Mouse (Mus musculus) limb, embryonic 11.5 days (tissue): ENCODE data around the gene Tspan5. TPM values are rescaled to one million over a fixed set of nuclear protein-coding genes. Genes with fewer than 3 reads are reported as not detected.

Experiments
- ATAC-seq: fragments of 200-750 bp; cut with Nextera tagmentation; 2 replicates; pipeline ENCODE4 v1.8.0; 2017; ENCODE audit warnings: low read depth; ENCODE audit not compliant: insufficient number of reproducible peaks, low FRiP score, low TSS enrichment
- DNase-seq: peaks from one replicate; pipeline ENCODE4 v3.0.0-alpha.2; 2015; ENCODE audit warnings: low spot score
- H3K27ac ChIP-seq: fragments of 300-500 bp; sonication (generic); replicated peaks from 2 replicates; pipeline ENCODE4 v1.5.1; 2014; ENCODE audit warnings: low read depth, mild to moderate bottlenecking, low read length
- H3K27me3 ChIP-seq: fragments of 300-500 bp; sonication (generic); 2 replicates; pipeline ENCODE4 v1.6.1; 2014; ENCODE audit warnings: mild to moderate bottlenecking, low read length, mixed read lengths; ENCODE audit not compliant: control insufficient read depth, insufficient read depth
- H3K36me3 ChIP-seq: fragments of 300-500 bp; sonication (generic); 2 replicates; pipeline ENCODE4 v1.6.1; 2014; ENCODE audit warnings: mild to moderate bottlenecking, low read length, moderate library complexity, mixed read lengths; ENCODE audit not compliant: control insufficient read depth, insufficient read depth
- H3K4me1 ChIP-seq: fragments of 300-500 bp; sonication (generic); 2 replicates; pipeline ENCODE4 v1.6.1; 2014; ENCODE audit warnings: low read length, mixed read lengths; ENCODE audit not compliant: control insufficient read depth, insufficient read depth
- H3K4me2 ChIP-seq: fragments of 300-500 bp; sonication (generic); 2 replicates; pipeline ENCODE4 v1.6.1; 2014; ENCODE audit warnings: low read depth, mild to moderate bottlenecking, moderate library complexity; ENCODE audit not compliant: severe bottlenecking
- H3K4me3 ChIP-seq: fragments of 300-500 bp; sonication (generic); 2 replicates; pipeline ENCODE4 v1.5.1; 2014; ENCODE audit warnings: low read depth, low read length
- H3K9ac ChIP-seq: fragments of 300-500 bp; sonication (generic); 2 replicates; pipeline ENCODE4 v1.6.1; 2014; ENCODE audit warnings: mild to moderate bottlenecking, low read length
- H3K9me3 ChIP-seq: fragments of 300-500 bp; sonication (generic); 2 replicates; pipeline ENCODE4 v1.6.1; 2016; ENCODE audit warnings: low read length; ENCODE audit not compliant: control insufficient read depth
- WGBS: fragments of 180-500 bp; shearing (Covaris S2); extraction: QIAGEN DNeasy Blood & Tissue Kit; methylation state at CpG from one replicate; pipeline ENCODE4 v1.1.7; 2014; 5-methylcytosine and 5-hydroxymethylcytosine counted together
- polyA plus RNA-seq: library from polyadenylated mRNA; unstranded; fragments of >200 nt; fragmentation: Nextera tagmentation; extraction: Ambion mirVana; gene quantifications from 2 replicates; pipeline ENCODE4 v1.2.1, GENCODE M21; 2014

Gene Tspan5
- polyA plus RNA-seq, 1 experiment from 2014 or later, result 19.9 TPM

DNA sequence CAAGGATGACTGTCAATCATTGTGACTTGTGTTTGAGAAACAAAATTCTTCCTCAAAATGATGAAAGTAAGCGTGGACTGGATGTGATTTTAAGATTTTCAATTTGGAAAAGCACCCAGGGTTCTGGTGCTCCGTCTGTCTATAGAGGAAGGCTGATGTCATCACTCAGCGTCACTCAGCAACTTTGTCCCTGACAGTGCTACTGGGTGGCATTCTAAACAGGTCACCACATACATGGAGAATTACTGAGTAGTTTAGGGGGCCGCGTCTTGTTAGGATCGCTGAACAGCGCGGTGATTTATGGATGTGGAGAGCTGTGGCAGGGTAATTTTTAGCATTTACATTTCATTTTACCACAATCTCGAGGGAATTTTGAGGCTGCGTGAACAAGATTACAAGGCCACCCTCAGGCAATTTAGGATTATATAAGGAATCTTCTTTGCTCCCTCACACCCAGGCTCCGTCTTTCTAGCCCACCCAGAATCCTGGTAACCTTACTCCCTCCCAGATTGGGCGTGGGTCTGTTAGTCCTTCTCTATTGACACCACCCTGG is 26.6 kb downstream of the Tspan5 start:
- DNase-seq, result no peak
- no peak overlapping the region for H3K4me3 ChIP-seq
- H3K4me2 ChIP-seq, result no peak overlapping the region
- no peak overlapping the region for H3K27ac ChIP-seq
- 71% methylated on average over 12 of the region's 12 CpGs for WGBS
- no peaks in the 10 kb centered on the region; the same call in 1 of the 2 replicates for H3K4me1 ChIP-seq
- no peaks in the 10 kb centered on the region for H3K9me3 ChIP-seq
- H3K27me3 ChIP-seq, result no peaks in the 10 kb centered on the region
- no peaks in the 10 kb centered on the region for H3K36me3 ChIP-seq
- no peak overlapping the region for H3K9ac ChIP-seq
- no peak for ATAC-seq

DNA sequence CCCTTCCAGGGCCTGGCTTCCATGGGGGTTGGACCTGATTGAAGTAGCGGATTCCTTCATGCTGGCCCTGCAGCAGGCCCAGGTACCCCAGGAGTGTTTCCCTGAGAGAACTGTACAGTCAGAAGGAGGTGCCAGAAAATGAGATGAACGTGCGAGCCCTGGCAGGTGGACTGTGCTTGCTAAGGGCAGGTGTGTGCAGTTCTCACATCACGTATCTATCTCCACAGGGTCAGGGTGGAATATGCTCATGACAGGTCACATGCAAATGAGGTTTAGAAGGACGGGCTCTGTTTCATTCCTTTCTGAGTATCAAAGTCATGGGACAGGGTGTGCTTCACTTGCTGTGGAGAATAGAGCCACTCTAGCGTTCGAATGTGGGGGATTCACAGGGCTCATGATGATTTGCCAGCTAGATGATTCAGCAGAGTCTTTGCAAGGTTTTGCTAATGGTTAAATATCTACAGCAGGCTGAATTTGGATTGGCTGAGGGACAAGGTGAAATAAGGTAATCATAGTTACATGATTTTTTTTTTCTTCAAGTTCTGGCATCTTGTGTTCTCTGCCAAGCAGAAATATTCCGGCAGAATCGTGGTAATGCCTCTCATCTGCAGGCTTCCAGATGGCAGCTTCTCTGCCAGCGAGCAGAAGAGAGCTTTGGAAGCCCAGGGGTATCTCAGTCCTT is 28.8 kb downstream of the Tspan5 start:
- WGBS, result 88% methylated on average over 10 of the region's 10 CpGs
- Histone ChIP-seq H3K9ac (no peak overlapping the region), H3K4me1 (peaks cover 7% of the 10 kb centered on the region; the same call in 1 of the 2 replicates), H3K27ac (no peak overlapping the region), H3K4me3 (no peak overlapping the region), H3K9me3 (no peaks in the 10 kb centered on the region), H3K4me2 (no peak overlapping the region), H3K27me3 (no peaks in the 10 kb centered on the region), H3K36me3 (no peaks in the 10 kb centered on the region)
- DNase-seq (no peak), ATAC-seq (no peak)

GRCm38 (mm10) chr3:138771549-138772333 is 29.7 kb downstream of the Tspan5 start:
- H3K27me3 ChIP-seq, result no peaks in the 10 kb centered on the region
- 80% methylated on average over 12 of the region's 12 CpGs for WGBS
- H3K27ac ChIP-seq, result no peak overlapping the region
- peaks cover 11% of the 10 kb centered on the region; the same call in 1 of the 2 replicates for H3K4me1 ChIP-seq
- H3K9me3 ChIP-seq, result no peaks in the 10 kb centered on the region
- DNase-seq, result no peak
- H3K9ac ChIP-seq, result no peak overlapping the region
- no peak overlapping the region for H3K4me2 ChIP-seq
- ATAC-seq, result no peak
- no peak overlapping the region for H3K4me3 ChIP-seq
- no peaks in the 10 kb centered on the region for H3K36me3 ChIP-seq

- no peak overlapping the region for H3K27ac ChIP-seq
- no peak overlapping the region for H3K9ac ChIP-seq
- peaks cover 21% of the 10 kb centered on the region for H3K4me1 ChIP-seq
- no peak for DNase-seq
- no peaks in the 10 kb centered on the region for H3K9me3 ChIP-seq
- H3K36me3 ChIP-seq, result no peaks in the 10 kb centered on the region
- 36% methylated on average over 9 of the region's 9 CpGs for WGBS
- H3K4me2 ChIP-seq, result no peak overlapping the region
- ATAC-seq, result no peak
- H3K27me3 ChIP-seq, result no peaks in the 10 kb centered on the region
- H3K4me3 ChIP-seq, result no peak overlapping the region
Measured at GRCm38 (mm10) chr3:138773871-138774606, 32.0 kb downstream of the Tspan5 start.

DNA sequence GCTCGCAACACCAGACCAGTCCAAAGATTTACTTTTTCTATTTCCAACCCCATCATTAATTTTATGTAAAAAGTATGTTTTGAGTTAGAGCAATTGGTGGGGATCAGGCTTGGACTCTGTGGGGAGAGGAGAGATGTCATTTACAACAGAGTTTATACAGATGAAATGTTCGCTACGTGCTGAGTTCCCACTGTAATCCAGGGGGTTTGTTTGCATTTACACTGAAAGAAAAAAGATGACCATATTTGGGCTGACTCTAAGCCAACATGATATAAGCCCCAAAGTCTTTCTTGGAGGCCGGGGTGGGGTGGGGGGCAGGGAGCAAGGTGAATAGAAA is 32.6 kb downstream of the Tspan5 start:
- Histone ChIP-seq H3K9me3 (no peaks in the 10 kb centered on the region), H3K4me2 (no peak overlapping the region), H3K36me3 (no peaks in the 10 kb centered on the region), H3K27me3 (no peaks in the 10 kb centered on the region), H3K27ac (no peak overlapping the region), H3K4me3 (no peak overlapping the region), H3K9ac (no peak overlapping the region), H3K4me1 (peaks cover 21% of the 10 kb centered on the region)
- 39% methylated on average over 4 of the region's 4 CpGs for WGBS
- DNase-seq (no peak), ATAC-seq (no peak)

- Histone ChIP-seq H3K36me3 (no peaks in the 10 kb centered on the region), H3K4me3 (no peak overlapping the region), H3K27me3 (no peaks in the 10 kb centered on the region), H3K27ac (no peak overlapping the region), H3K4me2 (no peak overlapping the region), H3K9ac (no peak overlapping the region), H3K4me1 (peaks cover 21% of the 10 kb centered on the region), H3K9me3 (no peaks in the 10 kb centered on the region)
- ATAC-seq (no peak), DNase-seq (no peak)
- WGBS, result 48% methylated on average over 7 of the region's 7 CpGs
Measured at GRCm38 (mm10) chr3:138775926-138776715, 34.1 kb downstream of the Tspan5 start.

DNA sequence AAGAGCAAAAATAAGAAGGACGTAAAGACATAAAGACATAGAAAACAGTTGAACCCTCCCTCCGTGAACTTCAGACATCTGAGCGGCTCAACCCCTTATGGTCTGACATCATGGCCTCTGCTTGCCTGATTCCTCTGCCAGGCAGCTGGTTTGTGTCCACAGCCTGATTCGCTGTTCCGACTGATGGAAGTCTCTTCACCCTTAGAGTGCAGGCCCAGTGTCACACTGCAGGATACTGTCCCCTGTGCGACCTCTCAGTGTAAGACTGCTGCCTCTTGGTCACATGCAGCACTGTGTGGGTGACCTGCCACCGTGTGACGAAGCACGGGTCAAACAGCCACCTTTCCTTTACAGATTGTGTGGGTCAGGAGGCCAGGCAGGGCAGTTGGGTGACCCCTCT is 39.5 kb downstream of the Tspan5 start:
- no peak overlapping the region for H3K4me3 ChIP-seq
- ATAC-seq, result peak; percentile 41; the same call in 1 of the 2 replicates
- H3K36me3 ChIP-seq, result no peaks in the 10 kb centered on the region
- no peaks in the 10 kb centered on the region for H3K9me3 ChIP-seq
- no peak overlapping the region for H3K4me2 ChIP-seq
- H3K27me3 ChIP-seq, result no peaks in the 10 kb centered on the region
- H3K4me1 ChIP-seq, result peaks cover 26% of the 10 kb centered on the region
- 62% methylated on average over 9 of the region's 9 CpGs for WGBS
- H3K27ac ChIP-seq, result no peak overlapping the region
- no peak for DNase-seq
- H3K9ac ChIP-seq, result no peak overlapping the region
